Mouse (Mus musculus): ENCODE data around the gene Olfr385.
"Not testable (repeated sequence)": the region's sequence is repeated elsewhere in the genome, so short reads cannot be mapped to it uniquely, and the experiment has no call there.

Olfr385 gene

GRCm38 (mm10) chr11:73592908-73593307, at the start of gene Olfr385:
Gene Olfr385, minus strand, starts transcription at chr11:73593008.
- DNase-seq (ENCODE audit: inconsistent ontology term): no peak

GRCm38 (mm10) chr11:73598294-73598693, 5.5 kb upstream of the Olfr385 start, which contains the start of gene Olfr384:
Gene Olfr384, plus strand, starts transcription at chr11:73598594.
- DNase-seq (ENCODE audit: inconsistent ontology term): no peak

- DNase-seq (ENCODE audit: inconsistent ontology term): not testable (repeated sequence)
These were observed 9.6 kb downstream of the Olfr385 start for GRCm38 (mm10) chr11:73583188-73583587.

GRCm38 (mm10) chr11:73579871-73580270, 12.9 kb downstream of the Olfr385 start:
- no peak for DNase-seq (ENCODE audit: inconsistent ontology term)

All from Muller cell, postnatal 12 days (primary cell).